Mouse (Mus musculus) Muller cell, postnatal 12 days (primary cell): ENCODE measurements at regions not wholly inside any gene's neighbourhood (a gene's known extent, or its start where the extent isn't known, plus 50 kb on each side); places are given as distances from the start of the nearest gene placed in this dataset.
"Not testable (repeated sequence)": the region's sequence is repeated elsewhere in the genome, so short reads cannot be mapped to it uniquely, and the experiment has no call there.

ENCODE experiments used
- DNase-seq: peaks from one replicate; pipeline ENCODE4 v3.0.0-alpha.2; 2015; ENCODE audit errors: inconsistent ontology term

- DNase-seq, result no peak
Measured at GRCm38 (mm10) chr16:15157852-15158251, 159.4 kb upstream of the Gm21897 start.

GRCm38 (mm10) chr16:15175516-15175915 is 141.7 kb upstream of the Gm21897 start:
- DNase-seq, result no peak

- no peak for DNase-seq
Measured at GRCm38 (mm10) chr16:15185714-15186113, 131.5 kb upstream of the Gm21897 start.

- DNase-seq, result peak; percentile 53
Measured at GRCm38 (mm10) chr16:15194926-15195711, 122.1 kb upstream of the Gm21897 start.

- DNase-seq, result not testable (repeated sequence)
Measured at GRCm38 (mm10) chr16:15195931-15196330, 121.3 kb upstream of the Gm21897 start.

GRCm38 (mm10) chr16:15196855-15197254 is 120.4 kb upstream of the Gm21897 start:
- no peak for DNase-seq

GRCm38 (mm10) chr16:15215921-15216320 is 101.3 kb upstream of the Gm21897 start:
- DNase-seq, result no peak

- no peak for DNase-seq
Measured at GRCm38 (mm10) chr16:15220961-15221547, 96.2 kb upstream of the Gm21897 start.

GRCm38 (mm10) chr16:15237836-15238235 is 79.4 kb upstream of the Gm21897 start:
- no peak for DNase-seq

- no peak for DNase-seq
Measured at GRCm38 (mm10) chr16:15238449-15238848, 78.8 kb upstream of the Gm21897 start.

GRCm38 (mm10) chr16:15250186-15250585 is 67.1 kb upstream of the Gm21897 start:
- DNase-seq, result no peak

- peak; percentile 61 for DNase-seq
Measured at GRCm38 (mm10) chr16:15251686-15252085, 65.6 kb upstream of the Gm21897 start.

- DNase-seq, result no peak
Measured at GRCm38 (mm10) chr16:15252666-15253347, 64.5 kb upstream of the Gm21897 start.

GRCm38 (mm10) chr16:15253348-15253693 is 63.9 kb upstream of the Gm21897 start:
- no peak for DNase-seq

- no peak for DNase-seq
Measured at GRCm38 (mm10) chr16:15254669-15255068, 62.6 kb upstream of the Gm21897 start.

GRCm38 (mm10) chr16:15259474-15259873 is 57.8 kb upstream of the Gm21897 start:
- DNase-seq, result no peak

GRCm38 (mm10) chr16:15260069-15260468 is 57.2 kb upstream of the Gm21897 start:
- no peak for DNase-seq
